In genomic region chr17:67520848-67521411, GRCm38 (mm10) we compare ENCODE assay signal across 19 mouse cellular contexts.
DNase-seq lines count a peak whose midpoint lies in the region; ATAC-seq and TF ChIP-seq lines count a peak whose summit lies in the region.
"Had no signal": no experiment of that assay in that cellular context is flagged by ENCODE, and none has a peak within 500 bp of the region (broad histone marks: within the 10 kb centered on the region; RNA-seq: fewer than 3 reads in every experiment).

No protein-coding gene starts in this region.

- no peak for DNase-seq in heart, postnatal 14 days
- peak; percentile 15 to 52 for DNase-seq in lung, adult 18-20 months
- no peak for DNase-seq in lung, adult 2 months
- DNase-seq in telencephalon, adult 2 months (ENCODE audit: low read depth, low spot score): peak; percentile 16
- no peak for DNase-seq in neural tube, embryonic 10.5 days (ENCODE audit: extremely low spot score, low spot score)
- DNase-seq: adrenal gland, postnatal 14 days; cerebellum, adult 9-10 months; gastrocnemius, postnatal 14 days; right cerebral cortex, adult 18-20 months had no signal

- no peak overlapping the region for H3K9ac ChIP-seq in heart, embryonic 12.5 days
- no peak overlapping the region for H3K9ac ChIP-seq in lung, embryonic 15.5 days
- H3K9ac ChIP-seq: embryonic facial prominence, embryonic 13.5 days; hindbrain, embryonic 13.5 days; limb, embryonic 13.5 days; liver, embryonic 14.5 days had no signal

- H3K36me3 ChIP-seq in heart, embryonic 12.5 days: no peaks in the 10 kb centered on the region
- H3K36me3 ChIP-seq in lung, embryonic 15.5 days: no peaks in the 10 kb centered on the region
- H3K36me3 ChIP-seq: embryonic facial prominence, embryonic 13.5 days; hindbrain, embryonic 13.5 days; limb, embryonic 13.5 days had no signal

- no peak overlapping the region for H3K4me2 ChIP-seq in heart, embryonic 12.5 days
- no peak overlapping the region for H3K4me2 ChIP-seq in lung, embryonic 15.5 days
- H3K4me2 ChIP-seq: embryonic facial prominence, embryonic 13.5 days; hindbrain, embryonic 13.5 days; limb, embryonic 13.5 days had no signal

- intact Hi-C loops in heart, postnatal 14 days (cut with DNase I): loop anchor here (5.0 kb wide), 1 partner anchor 36 kb away; no protein-coding TSS in a partner anchor

- no peak overlapping the region; the same call in 1 of the 2 replicates for H3K27ac ChIP-seq in heart, embryonic 12.5 days (ENCODE audit: poor library complexity, severe bottlenecking)
- peak overlapping the region; percentile 7; the same call in 1 of the 2 replicates for H3K27ac ChIP-seq in lung, embryonic 15.5 days
- H3K27ac ChIP-seq: embryonic facial prominence, embryonic 13.5 days; hindbrain, embryonic 13.5 days; limb, embryonic 13.5 days; liver, embryonic 14.5 days had no signal

- no peak for TF ChIP-seq POLR2A in lung, adult 2 months (IDR thresholded peaks at IDR 0.05; ENCODE audit: borderline replicate concordance, extremely low read depth, low read depth, low read length)

- H3K4me1 ChIP-seq in heart, embryonic 12.5 days (replicated peaks): no peaks in the 10 kb centered on the region
- H3K4me1 ChIP-seq in lung, adult 2 months (ENCODE audit: control insufficient read depth, insufficient read depth, low read length): peaks cover 14% of the 10 kb centered on the region; the same call in 1 of the 2 replicates
- no peaks in the 10 kb centered on the region for H3K4me1 ChIP-seq in lung, embryonic 15.5 days
- H3K4me1 ChIP-seq: embryonic facial prominence, embryonic 13.5 days; hindbrain, embryonic 13.5 days; limb, embryonic 13.5 days; megakaryocyte, embryonic 14.5 days had no signal

- peaks cover 10% of the 10 kb centered on the region for H3K9me3 ChIP-seq in heart, embryonic 12.5 days (replicated peaks)
- no peaks in the 10 kb centered on the region for H3K9me3 ChIP-seq in lung, embryonic 15.5 days
- H3K9me3 ChIP-seq: hindbrain, embryonic 13.5 days; limb, embryonic 13.5 days had no signal

- H3K27me3 ChIP-seq in heart, embryonic 12.5 days (replicated peaks): no peaks in the 10 kb centered on the region
- H3K27me3 ChIP-seq in lung, embryonic 15.5 days: no peaks in the 10 kb centered on the region
- H3K27me3 ChIP-seq: embryonic facial prominence, embryonic 13.5 days; hindbrain, embryonic 13.5 days; limb, embryonic 13.5 days; megakaryocyte, embryonic 14.5 days; Patski had no signal

- no peak overlapping the region for H3K4me3 ChIP-seq in heart, embryonic 12.5 days
- H3K4me3 ChIP-seq in lung, adult 2 months (replicated peaks; ENCODE audit: extremely low read depth, low read depth, low read length): no peak overlapping the region
- H3K4me3 ChIP-seq in lung, embryonic 15.5 days: no peak overlapping the region
- H3K4me3 ChIP-seq: embryonic facial prominence, embryonic 13.5 days; hindbrain, embryonic 13.5 days; limb, embryonic 13.5 days; megakaryocyte, embryonic 14.5 days had no signal

- WGBS in heart, embryonic 12.5 days: 55% methylated on average over 8 of the region's 8 CpGs
- 31% methylated on average over 8 of the region's 8 CpGs for WGBS in lung, adult 2 months
- 40% methylated on average over 8 of the region's 8 CpGs for WGBS in lung, embryonic 15.5 days

- 0 out of 2 replicates have a peak, but pooled peaks have one; percentile 36 for ATAC-seq in heart, embryonic 12.5 days (ENCODE audit: insufficient number of reproducible peaks, low FRiP score)
- ATAC-seq in lung, embryonic 15.5 days (ENCODE audit: borderline replicate concordance, extremely low read depth, low FRiP score, low TSS enrichment): no peak
- ATAC-seq: activated CD4-positive, CD25-positive, alpha-beta regulatory T cell, adult 4 months; midbrain, embryonic 16.5 days; Patski had no signal

- no peak for TF ChIP-seq CTCF in lung, adult 2 months (IDR thresholded peaks at IDR 0.05; ENCODE audit: insufficient read depth, low read length)

Comparison
In these comparisons a context has a peak if more than half of its experiments do, and no peak if none do; other contexts are left out.
1. DNase-seq: peak in lung, adult 18-20 months (2 of 2) and telencephalon, adult 2 months (single experiment); none in heart, postnatal 14 days (0 of 2), lung, adult 2 months (single experiment) and neural tube, embryonic 10.5 days (single experiment).